Mouse (Mus musculus) layer of hippocampus, adult 8-10 months (tissue): ENCODE results near the gene Gatad2a. TPM values are rescaled to one million over a fixed set of nuclear protein-coding genes. Genes with fewer than 3 reads are reported as not detected.
A peak's percentile ranks its signal among the peaks of the same experiment; 100 is the strongest.
"Not testable (repeated sequence)": the region's sequence is repeated elsewhere in the genome, so short reads cannot be mapped to it uniquely, and the experiment has no call there.

Source experiments
- DNase-seq, 2 experiments: peaks; one replicate each; pipeline ENCODE4 v3.0.0; 2022; ENCODE audit warnings: low spot score in 2 of 2
- total RNA-seq, 4 experiments: library from RNA; stranded (reverse); gene quantifications; 2 replicates each; pipeline ENCODE4 v1.2.4; 2022

Gatad2a gene
- total RNA-seq, 4 experiments from 2014 or later, result 27.9 to 37.6 (median 33.3) TPM

DNA sequence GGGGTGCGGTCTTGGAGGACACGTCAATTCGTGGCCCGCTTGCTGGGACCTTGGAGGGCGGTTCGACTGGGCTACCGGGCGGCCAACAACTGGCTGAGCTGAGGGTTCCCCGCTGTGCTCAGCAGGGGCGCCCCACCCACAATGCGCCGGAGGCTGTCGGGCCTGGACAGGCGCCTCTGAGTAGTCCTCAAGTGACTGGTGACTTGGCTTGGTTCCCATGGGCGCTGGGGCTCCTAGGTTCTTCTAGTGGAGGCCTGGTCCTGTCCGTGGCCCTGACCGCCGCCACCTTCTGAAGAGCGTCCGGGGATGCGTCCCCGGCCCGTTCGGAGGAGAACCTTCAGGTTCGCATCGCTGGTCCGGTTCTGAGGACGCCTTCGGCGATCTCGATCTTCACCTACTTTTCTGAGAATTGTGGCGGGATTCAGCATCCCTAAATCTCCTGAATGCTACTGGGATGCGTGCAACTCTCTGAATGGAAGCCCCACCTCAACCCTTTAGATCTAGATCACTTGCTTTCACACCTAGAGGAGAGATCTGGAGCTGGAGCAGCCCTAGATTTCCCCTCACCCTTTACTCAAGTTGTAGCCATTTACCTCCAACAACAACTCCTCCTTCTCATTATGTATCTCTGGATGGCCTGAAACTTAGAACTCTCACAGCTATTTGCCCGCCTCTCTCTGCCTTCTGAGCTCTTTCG lies 553 bp upstream of the Gatad2a start:
- DNase-seq, result no peak

DNA sequence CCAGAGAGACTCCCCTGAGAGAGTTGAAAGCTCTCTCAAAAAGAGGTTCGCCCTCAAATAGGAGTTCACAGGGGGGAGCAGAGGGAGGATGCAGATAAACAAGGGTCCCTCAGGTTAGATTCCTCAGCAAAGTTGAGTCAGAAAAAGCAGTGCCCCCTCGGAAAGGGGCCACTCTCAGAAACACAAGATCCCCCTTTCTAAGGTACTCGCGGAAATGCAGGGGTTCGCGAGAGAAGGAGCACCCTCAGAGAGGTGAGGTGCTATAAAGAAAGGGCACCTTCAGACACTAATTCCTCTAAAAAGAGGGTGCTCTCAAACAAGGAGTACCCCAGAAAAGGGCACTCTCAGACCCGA lies 785 bp downstream of the Gatad2a start:
- no peak for DNase-seq

DNA sequence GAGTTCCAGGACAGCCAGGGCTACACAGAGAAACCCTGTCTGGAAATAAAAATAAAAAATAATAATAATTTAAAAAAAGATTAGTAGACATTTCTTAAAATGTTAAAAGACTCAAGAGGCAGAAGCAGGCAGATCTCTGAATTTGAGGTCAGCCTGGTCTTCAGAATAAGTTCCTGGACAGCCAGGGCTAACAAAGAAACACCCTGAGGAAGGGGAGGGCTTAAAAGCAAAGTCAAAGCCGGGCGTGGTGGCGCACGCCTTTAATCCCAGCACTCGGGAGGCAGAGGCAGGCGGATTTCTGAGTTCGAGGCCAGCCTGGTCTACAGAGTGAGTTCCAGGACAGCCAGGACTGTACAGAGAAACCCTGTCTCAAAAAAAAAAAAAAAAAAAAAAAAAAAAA lies 7.2 kb downstream of the Gatad2a start:
- DNase-seq, result not testable (repeated sequence)

- DNase-seq, result no peak
Measured at GRCm38 (mm10) chr8:69987744-69988143, 8.4 kb downstream of the Gatad2a start.

DNA sequence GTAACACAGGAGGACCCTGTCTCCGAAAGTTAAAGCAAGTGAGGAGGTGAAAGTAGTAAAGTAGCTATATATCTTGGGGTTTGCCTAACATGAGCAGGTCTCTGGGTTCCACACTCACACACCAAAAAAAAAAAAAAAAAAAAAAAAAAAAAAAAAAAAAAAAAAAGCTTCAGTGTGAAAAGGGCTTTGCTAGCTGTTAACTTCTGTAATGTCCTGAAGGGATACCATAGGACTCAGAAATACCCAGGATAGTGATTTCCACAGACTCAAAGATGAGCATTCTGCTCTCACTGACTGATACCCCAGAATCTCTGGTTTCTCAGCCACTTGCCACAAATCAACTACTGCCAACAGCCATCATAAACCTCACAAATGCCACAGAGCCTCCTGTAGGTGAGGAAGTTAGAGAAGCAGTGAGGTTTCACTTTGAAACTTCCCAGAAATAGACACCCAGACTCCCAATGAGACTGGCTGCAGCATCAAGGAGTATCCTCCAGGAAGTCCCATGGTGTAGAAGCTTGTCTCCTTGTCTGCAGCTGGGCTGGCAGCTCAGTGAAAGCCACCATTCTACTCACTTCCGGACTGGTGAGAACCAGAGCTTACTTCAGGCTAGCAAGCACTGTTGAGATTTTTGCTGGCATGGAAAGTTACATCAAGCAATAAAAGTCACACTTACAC lies 11.2 kb downstream of the Gatad2a start:
- DNase-seq, result no peak

GRCm38 (mm10) chr8:69978456-69978855 lies 17.7 kb downstream of the Gatad2a start:
- no peak for DNase-seq

- no peak for DNase-seq
Measured at GRCm38 (mm10) chr8:69974806-69975205, 21.4 kb downstream of the Gatad2a start.

- peak; percentile 88 to 92 for DNase-seq
Measured at GRCm38 (mm10) chr8:69974194-69974614, 22.0 kb downstream of the Gatad2a start.

DNA sequence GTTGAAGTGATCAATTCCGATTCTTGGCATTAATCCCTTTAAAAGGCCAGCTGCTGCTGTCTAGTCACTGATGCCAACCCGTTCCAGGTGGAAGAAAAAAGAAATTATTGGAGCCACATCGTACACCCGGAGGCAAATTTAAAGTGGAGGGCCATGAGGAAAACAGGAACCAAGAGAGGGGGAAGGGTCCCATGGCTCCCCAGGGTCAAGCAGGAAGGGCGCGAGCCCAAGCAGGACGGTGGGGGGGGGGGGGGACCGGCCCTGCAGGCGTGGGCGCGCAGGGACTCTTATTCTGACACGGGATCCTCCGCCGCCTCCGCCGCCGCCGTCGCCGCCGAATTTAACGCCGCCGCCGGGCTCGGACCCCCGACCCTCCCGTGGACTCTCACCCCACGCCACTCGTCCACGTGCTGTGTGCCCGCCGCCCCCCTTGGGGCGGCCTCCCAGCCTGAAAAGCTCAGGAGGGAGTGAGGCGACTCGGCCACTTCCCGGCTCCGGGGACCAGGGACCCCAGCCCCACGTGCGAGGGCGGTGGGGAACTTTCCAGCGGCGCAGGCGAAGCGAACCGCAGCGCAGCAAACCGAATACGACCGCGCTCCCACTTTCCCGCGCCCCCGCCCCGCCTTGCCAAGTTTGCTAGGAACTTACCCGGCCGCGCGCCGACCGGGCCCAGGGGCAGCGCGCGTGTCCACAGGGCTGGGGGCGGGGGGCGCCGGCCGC lies 22.6 kb downstream of the Gatad2a start:
- DNase-seq, result peak in 1 of 2 experiments; percentile 12

- DNase-seq, result no peak
Measured at GRCm38 (mm10) chr8:69973063-69973441, 23.1 kb downstream of the Gatad2a start.

- no peak for DNase-seq
Measured at GRCm38 (mm10) chr8:69970880-69971279, 25.3 kb downstream of the Gatad2a start.

- no peak for DNase-seq
Measured at GRCm38 (mm10) chr8:69967291-69967933, 28.8 kb downstream of the Gatad2a start.

DNA sequence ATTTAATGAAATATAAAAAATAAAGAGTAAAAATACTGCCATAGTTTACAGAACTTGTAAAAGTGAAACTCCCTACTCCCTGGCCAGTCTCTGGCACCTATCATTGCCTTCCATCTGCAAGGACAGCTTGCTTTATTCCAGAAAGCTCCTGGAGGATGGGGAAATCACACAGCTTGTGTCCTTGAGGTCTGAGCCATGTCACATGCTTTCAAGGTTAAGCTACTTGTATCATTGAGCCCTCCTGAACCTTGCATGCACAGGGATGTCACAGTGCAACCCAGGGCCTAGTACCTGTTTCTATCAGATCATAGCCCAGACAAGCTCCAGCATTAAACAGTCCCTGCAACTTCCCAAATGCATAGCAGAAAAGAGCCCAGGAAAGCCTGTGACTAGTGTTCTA lies 36.9 kb downstream of the Gatad2a start:
- DNase-seq, result no peak

- DNase-seq, result no peak
Measured at GRCm38 (mm10) chr8:69957879-69958278, 38.3 kb downstream of the Gatad2a start.

DNA sequence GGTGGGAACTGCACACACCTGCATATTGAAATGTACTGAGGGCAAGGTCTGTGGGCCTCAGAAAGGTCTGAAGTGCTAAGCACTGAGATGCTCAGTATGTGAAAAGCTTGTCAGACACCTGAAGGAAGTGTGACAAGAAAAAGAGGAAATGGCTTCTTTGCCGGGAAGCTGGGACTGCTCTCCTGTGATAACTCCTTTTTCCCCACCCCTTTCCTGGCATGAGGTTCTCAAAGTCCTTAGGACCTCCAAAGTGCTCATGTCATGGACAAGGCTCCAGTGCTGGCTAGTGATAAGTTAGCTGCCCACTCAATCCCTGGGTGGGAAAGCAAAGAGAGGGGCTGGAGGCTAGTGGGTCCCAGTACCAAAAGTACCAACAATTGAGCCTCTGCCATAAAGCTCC lies 38.8 kb downstream of the Gatad2a start:
- no peak for DNase-seq

- no peak for DNase-seq
Measured at GRCm38 (mm10) chr8:69956651-69957050, 39.5 kb downstream of the Gatad2a start.

GRCm38 (mm10) chr8:69954642-69955041 lies 41.5 kb downstream of the Gatad2a start:
- no peak for DNase-seq

DNA sequence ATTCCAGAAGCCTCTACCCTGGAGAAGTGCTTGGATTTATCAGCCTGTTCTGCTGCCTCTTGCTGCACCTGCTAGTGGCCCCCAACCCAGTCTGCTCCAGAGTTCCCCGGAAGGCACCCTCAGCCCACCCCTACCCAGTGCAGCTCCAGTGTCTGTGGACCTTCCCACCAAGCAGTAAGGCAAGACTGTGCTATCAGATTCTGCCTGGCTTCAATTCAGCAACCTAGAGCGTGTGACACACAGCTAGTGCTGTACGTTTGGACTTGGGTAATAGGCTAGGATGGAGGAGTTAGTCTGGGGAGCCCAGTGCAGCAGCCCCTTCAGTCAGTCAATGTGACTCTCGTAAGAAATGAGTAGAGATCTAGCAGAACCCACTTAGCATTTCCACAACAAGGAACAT lies 42.0 kb downstream of the Gatad2a start:
- no peak for DNase-seq

DNA sequence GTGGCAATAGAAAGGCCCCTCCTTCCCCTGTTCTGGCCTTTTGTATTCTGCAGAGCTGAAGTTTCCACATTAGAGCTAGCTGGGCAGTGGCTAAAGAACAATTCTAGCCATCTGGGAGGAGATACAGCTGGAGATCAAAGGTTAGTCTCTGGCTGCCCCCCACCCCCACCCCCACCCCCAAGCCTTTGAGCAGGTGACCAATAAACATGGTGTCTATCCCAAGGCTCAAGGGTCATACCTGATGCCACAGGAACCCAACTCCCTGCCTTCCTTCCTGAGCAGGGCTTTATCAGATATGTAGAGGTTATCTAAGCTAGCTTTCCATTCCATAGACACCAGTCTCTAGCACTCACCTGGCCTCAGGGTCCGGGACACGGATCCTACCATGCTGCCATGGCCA lies 45.9 kb downstream of the Gatad2a start:
- no peak for DNase-seq

- not testable (repeated sequence) for DNase-seq
Measured at GRCm38 (mm10) chr8:69942495-69942894, 53.7 kb downstream of the Gatad2a start.

DNA sequence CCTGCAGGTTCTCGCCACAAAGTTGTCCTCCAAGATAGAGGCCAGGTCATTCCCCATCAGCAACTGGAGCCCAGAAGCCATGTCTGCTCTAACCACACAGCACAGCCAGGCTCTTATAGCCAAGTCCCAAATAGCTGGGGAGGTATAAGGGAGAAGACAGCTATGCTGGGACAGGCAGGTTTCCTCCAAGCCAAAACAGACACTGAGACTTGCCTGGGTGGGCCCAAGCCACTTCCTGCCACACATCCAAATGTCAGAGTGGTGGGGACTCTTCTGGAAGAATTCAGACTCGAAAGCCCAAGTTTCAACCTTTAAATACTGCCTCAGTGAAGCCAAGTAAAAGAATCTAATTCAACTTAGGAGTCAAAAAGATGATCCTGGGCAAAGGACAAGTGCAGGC lies 55.8 kb downstream of the Gatad2a start:
- DNase-seq, result no peak

DNA sequence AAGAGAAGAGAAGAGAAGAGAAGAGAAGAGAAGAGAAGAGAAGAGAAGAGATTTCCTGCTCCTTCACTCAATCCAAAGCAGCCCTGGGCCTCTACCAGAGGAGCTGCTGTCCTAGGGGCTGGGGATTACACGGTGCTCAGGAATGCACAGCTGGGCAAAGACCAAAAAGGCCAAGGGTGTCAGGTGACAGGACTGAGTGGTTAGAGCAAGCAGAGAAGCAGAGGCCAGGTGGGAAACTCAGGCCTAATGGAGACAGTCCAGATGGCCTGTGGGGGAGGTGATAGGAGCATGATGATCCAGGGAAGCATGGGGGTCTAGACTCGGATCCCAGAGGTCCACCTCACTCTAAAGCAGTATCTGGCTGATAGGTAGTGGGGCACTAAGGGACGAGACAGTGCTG lies 56.6 kb downstream of the Gatad2a start:
- DNase-seq, result no peak
